Mouse (Mus musculus): ENCODE measurements around the gene Rbmxl2. TPM values are rescaled to one million over a fixed set of nuclear protein-coding genes. Genes with fewer than 3 reads are reported as not detected.

Rbmxl2 gene
- polyA plus RNA-seq, 1 experiment: not detected

DNA sequence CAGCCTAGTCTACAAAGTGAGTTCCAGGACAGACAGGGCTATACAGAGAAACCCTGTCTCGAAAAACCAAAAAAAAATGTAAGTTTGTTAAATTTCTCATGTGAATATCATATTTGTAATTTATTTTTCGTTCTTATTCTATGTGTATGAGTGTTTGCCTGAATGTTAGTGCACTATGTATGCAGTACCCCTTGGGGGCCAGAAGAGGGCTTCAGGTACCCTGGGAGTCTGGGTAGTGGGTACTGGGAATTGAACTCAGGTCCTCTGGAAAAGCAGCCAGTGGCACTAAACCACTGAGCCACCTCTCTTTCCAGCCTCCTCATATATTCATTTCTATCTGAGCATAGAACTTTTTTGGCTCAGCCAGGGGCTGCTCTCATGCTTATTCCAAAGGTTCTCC lies 7.6 kb downstream of the Rbmxl2 start:
- TF ChIP-seq POLR2A (IDR thresholded peaks at IDR 0.05; ENCODE audit: low read depth, low read length) (no peak), CTCF (IDR thresholded peaks at IDR 0.05; ENCODE audit: extremely low read depth, insufficient read depth, insufficient read length, insufficient replicate concordance) (no peak)
- no peak overlapping the region for H3K27ac ChIP-seq (ENCODE audit: insufficient read depth, low read length)
- no peaks in the 10 kb centered on the region for H3K27me3 ChIP-seq (ENCODE audit: control insufficient read depth, insufficient read depth, low read length)
- DNase-seq (ENCODE audit: low read depth in 1 of 2, low spot score in 2 of 2): no peak
- WGBS: 81% methylated on average over 2 of the region's 2 CpGs
- H3K4me3 ChIP-seq (ENCODE audit: extremely low read depth, insufficient read depth, insufficient read length): no peak overlapping the region
- H3K4me1 ChIP-seq (ENCODE audit: control insufficient read depth, insufficient read depth, insufficient read length): no peaks in the 10 kb centered on the region
- no peaks in the 10 kb centered on the region for H3K36me3 ChIP-seq (ENCODE audit: control insufficient read depth, insufficient read depth, low read length)

DNA sequence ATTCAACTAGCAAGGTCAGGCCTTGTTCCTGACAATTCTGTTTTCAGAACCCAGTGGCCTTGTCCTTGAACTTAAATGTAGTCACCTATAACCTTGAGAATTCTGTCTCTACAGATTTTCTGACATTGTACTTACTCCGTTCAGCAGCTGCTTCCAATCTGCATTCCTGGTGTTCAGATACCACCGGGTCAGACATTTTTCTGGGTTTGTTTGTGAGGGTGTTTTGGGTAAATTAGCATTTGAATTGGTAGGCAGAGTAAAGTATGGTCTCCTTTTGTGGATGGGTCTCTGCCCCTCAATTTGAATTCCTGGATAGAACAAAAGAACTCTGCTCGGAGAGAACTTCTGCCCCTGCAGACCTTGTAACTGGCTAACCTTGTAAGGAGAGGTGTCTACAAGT lies 27.6 kb downstream of the Rbmxl2 start:
- no peak for TF ChIP-seq POLR2A (IDR thresholded peaks at IDR 0.05; ENCODE audit: low read depth, low read length)
- TF ChIP-seq CTCF (IDR thresholded peaks at IDR 0.05; ENCODE audit: extremely low read depth, insufficient read depth, insufficient read length, insufficient replicate concordance): no peak
- H3K4me1 ChIP-seq (ENCODE audit: control insufficient read depth, insufficient read depth, insufficient read length): no peaks in the 10 kb centered on the region
- DNase-seq (ENCODE audit: low read depth in 1 of 2, low spot score in 2 of 2): no peak
- no peaks in the 10 kb centered on the region for H3K36me3 ChIP-seq (ENCODE audit: control insufficient read depth, insufficient read depth, low read length)
- WGBS: 68% methylated on average over 3 of the region's 3 CpGs
- H3K27ac ChIP-seq (ENCODE audit: insufficient read depth, low read length): no peak overlapping the region
- no peak overlapping the region for H3K4me3 ChIP-seq (ENCODE audit: extremely low read depth, insufficient read depth, insufficient read length)
- no peaks in the 10 kb centered on the region for H3K27me3 ChIP-seq (ENCODE audit: control insufficient read depth, insufficient read depth, low read length)

DNA sequence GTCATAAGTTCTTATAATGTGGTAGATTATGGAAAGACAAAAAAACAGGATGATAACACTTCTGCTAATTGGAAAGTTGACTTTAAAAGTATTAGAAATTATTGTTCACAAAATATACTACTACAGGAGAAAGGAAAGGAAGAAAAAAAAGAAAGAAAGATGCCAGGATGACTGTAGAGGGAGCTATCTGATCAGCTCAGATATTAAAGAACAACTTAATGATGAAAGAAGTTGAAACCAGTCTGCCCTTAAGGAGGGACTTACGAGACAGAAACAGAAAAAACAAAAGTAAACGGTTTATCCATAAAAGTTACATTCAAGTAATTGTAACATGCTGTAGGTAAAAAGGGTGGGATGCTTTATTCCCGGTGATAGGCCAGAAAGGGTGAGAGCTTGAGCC lies 28.3 kb downstream of the Rbmxl2 start:
- no peak overlapping the region for H3K27ac ChIP-seq (ENCODE audit: insufficient read depth, low read length)
- TF ChIP-seq CTCF (IDR thresholded peaks at IDR 0.05; ENCODE audit: extremely low read depth, insufficient read depth, insufficient read length, insufficient replicate concordance) (no peak), POLR2A (IDR thresholded peaks at IDR 0.05; ENCODE audit: low read depth, low read length) (no peak)

DNA sequence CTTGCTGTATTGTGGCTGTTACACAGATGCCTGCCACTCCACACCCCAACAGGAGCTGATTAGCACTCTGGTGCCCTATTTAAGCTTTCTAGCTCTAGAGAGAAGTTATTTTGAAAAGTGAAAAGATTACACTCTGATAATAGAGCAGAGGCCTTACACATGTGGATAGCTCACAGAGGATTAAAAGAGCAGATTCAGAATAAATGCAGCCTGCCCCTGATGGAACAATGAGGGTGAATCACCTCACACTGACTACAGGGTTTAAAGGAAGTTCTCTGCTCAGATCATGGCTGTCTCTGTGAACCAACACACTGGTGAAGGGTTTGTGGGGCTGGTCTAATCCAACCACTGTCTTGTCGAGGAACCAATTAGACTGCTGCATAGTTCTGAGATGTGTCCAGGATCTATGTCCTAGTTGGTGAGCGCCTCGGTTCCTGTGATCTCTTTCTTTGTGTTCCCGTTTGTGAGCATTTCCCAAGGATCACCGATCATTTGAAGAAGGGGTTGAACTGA lies 32.2 kb downstream of the Rbmxl2 start:
- H3K36me3 ChIP-seq (ENCODE audit: control insufficient read depth, insufficient read depth, low read length): no peaks in the 10 kb centered on the region
- DNase-seq (ENCODE audit: low read depth in 1 of 2, low spot score in 2 of 2): no peak
- WGBS: 89% methylated on average over 5 of the region's 5 CpGs
- TF ChIP-seq CTCF (IDR thresholded peaks at IDR 0.05; ENCODE audit: extremely low read depth, insufficient read depth, insufficient read length, insufficient replicate concordance): no peak
- no peak for TF ChIP-seq POLR2A (IDR thresholded peaks at IDR 0.05; ENCODE audit: low read depth, low read length)
- H3K27ac ChIP-seq (ENCODE audit: insufficient read depth, low read length): no peak overlapping the region
- no peaks in the 10 kb centered on the region for H3K27me3 ChIP-seq (ENCODE audit: control insufficient read depth, insufficient read depth, low read length)
- H3K4me1 ChIP-seq (ENCODE audit: control insufficient read depth, insufficient read depth, insufficient read length): no peaks in the 10 kb centered on the region
- H3K4me3 ChIP-seq (ENCODE audit: extremely low read depth, insufficient read depth, insufficient read length): no peak overlapping the region

More for the DNA sequence above, 28.3 kb downstream of the Rbmxl2 start:
- no peaks in the 10 kb centered on the region for H3K27me3 ChIP-seq (ENCODE audit: control insufficient read depth, insufficient read depth, low read length)
- no peaks in the 10 kb centered on the region for H3K4me1 ChIP-seq (ENCODE audit: control insufficient read depth, insufficient read depth, insufficient read length)
- no peaks in the 10 kb centered on the region for H3K36me3 ChIP-seq (ENCODE audit: control insufficient read depth, insufficient read depth, low read length)
- WGBS: 68% methylated on average over 3 of the region's 3 CpGs
- DNase-seq (ENCODE audit: low read depth in 1 of 2, low spot score in 2 of 2): no peak
- H3K4me3 ChIP-seq (ENCODE audit: extremely low read depth, insufficient read depth, insufficient read length): no peak overlapping the region

DNA sequence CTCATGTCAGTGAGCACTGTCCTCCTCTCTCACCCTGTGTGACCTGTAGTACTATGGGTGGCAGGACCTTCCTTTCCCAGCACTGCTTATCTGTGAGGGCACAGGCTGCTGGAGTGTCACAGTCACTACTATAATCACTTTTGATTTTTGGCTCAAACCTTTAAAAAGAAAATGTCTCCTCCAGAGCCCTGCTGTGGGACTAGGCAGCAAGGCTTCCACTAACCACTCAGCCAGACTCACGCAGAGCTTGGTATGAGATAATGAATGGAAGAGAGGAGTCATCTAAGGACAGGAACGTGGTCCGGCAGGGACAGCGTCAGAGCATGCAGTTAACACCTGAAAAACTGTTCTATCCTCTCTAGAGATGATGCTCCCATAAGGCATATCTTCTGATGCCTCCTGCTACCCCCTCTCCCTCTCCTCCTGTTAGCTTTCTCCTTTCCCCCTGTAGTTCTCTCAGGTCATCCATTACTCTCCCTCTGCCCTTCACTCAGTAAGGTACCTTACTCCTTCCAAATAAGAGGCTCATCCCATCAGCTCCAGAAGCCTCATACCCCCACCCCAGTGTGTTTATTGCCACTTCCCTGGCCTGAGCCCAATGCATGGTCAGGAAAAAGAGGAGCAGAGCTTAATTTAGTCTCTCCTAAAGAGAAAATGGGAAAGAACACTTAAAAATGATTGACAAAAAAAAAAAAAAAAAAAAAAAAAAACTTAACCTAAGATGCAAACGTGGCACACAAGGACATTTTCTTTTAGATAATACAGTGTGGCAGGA lies 41.2 kb downstream of the Rbmxl2 start:
- Histone ChIP-seq H3K36me3 (ENCODE audit: control insufficient read depth, insufficient read depth, low read length) (no peaks in the 10 kb centered on the region), H3K4me1 (ENCODE audit: control insufficient read depth, insufficient read depth, insufficient read length) (no peaks in the 10 kb centered on the region), H3K27me3 (ENCODE audit: control insufficient read depth, insufficient read depth, low read length) (no peaks in the 10 kb centered on the region), H3K27ac (ENCODE audit: insufficient read depth, low read length) (no peak overlapping the region), H3K4me3 (ENCODE audit: extremely low read depth, insufficient read depth, insufficient read length) (no peak overlapping the region)
- no peak for DNase-seq (ENCODE audit: low read depth in 1 of 2, low spot score in 2 of 2)
- 73% methylated on average over 5 of the region's 5 CpGs for WGBS
- TF ChIP-seq POLR2A (IDR thresholded peaks at IDR 0.05; ENCODE audit: low read depth, low read length) (no peak), CTCF (IDR thresholded peaks at IDR 0.05; ENCODE audit: extremely low read depth, insufficient read depth, insufficient read length, insufficient replicate concordance) (no peak)

DNA sequence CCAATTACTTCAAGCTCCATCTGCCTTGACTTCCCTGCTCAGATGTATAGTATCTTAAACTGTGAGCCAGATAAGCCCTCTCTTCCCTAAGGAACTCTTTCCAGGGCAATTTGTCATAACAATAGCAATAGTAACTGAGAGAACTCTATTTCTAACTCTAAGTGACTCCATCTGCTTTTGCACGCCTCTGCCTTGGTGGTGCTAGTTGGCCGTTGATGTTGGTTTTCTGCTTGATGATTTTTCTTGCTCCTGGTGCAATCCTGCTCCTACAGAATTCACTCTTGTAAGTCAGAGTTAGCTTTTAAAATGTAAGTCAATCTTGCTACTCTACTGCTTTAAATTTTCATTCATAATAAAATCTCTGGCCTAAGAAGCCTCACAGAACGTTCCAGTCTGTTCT lies 44.1 kb downstream of the Rbmxl2 start:
- no peaks in the 10 kb centered on the region for H3K27me3 ChIP-seq (ENCODE audit: control insufficient read depth, insufficient read depth, low read length)
- H3K27ac ChIP-seq (ENCODE audit: insufficient read depth, low read length): no peak overlapping the region
- no peaks in the 10 kb centered on the region for H3K4me1 ChIP-seq (ENCODE audit: control insufficient read depth, insufficient read depth, insufficient read length)
- TF ChIP-seq CTCF (IDR thresholded peaks at IDR 0.05; ENCODE audit: extremely low read depth, insufficient read depth, insufficient read length, insufficient replicate concordance): no peak
- TF ChIP-seq POLR2A (IDR thresholded peaks at IDR 0.05; ENCODE audit: low read depth, low read length): no peak
- H3K4me3 ChIP-seq (ENCODE audit: extremely low read depth, insufficient read depth, insufficient read length): no peak overlapping the region
- no peak for DNase-seq (ENCODE audit: low read depth in 1 of 2, low spot score in 2 of 2)
- no peaks in the 10 kb centered on the region for H3K36me3 ChIP-seq (ENCODE audit: control insufficient read depth, insufficient read depth, low read length)
- WGBS: 90% methylated on average over 3 of the region's 3 CpGs

DNA sequence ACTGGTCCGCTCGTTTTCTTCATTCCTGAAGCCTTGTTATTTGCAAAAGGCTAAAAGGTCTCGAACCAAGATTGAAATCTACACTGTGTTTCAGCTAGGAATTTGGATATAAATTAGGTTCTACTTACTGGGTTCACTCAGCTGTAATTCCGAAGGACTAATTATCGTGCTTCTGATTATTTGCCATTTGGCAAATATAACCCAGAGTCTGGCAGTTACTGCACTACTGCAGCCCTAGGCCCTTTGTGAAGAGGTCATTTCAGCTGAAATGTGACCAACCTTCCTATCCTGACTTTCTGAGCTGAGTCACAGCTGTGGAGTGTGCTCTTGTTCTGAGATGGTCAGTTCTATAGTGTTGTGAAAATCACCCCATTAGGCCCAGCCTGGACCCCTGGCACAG lies 50.7 kb downstream of the Rbmxl2 start:
- H3K27ac ChIP-seq (ENCODE audit: insufficient read depth, low read length): no peak overlapping the region
- no peaks in the 10 kb centered on the region for H3K4me1 ChIP-seq (ENCODE audit: control insufficient read depth, insufficient read depth, insufficient read length)
- TF ChIP-seq CTCF (IDR thresholded peaks at IDR 0.05; ENCODE audit: extremely low read depth, insufficient read depth, insufficient read length, insufficient replicate concordance) (no peak), POLR2A (IDR thresholded peaks at IDR 0.05; ENCODE audit: low read depth, low read length) (no peak)
- no peak overlapping the region for H3K4me3 ChIP-seq (ENCODE audit: extremely low read depth, insufficient read depth, insufficient read length)
- no peaks in the 10 kb centered on the region for H3K27me3 ChIP-seq (ENCODE audit: control insufficient read depth, insufficient read depth, low read length)
- DNase-seq (ENCODE audit: low read depth in 1 of 2, low spot score in 2 of 2): no peak
- 84% methylated on average over 5 of the region's 5 CpGs for WGBS
- no peaks in the 10 kb centered on the region for H3K36me3 ChIP-seq (ENCODE audit: control insufficient read depth, insufficient read depth, low read length)

Other genes starting within 250 kb of the Rbmxl2 start
- gene Olfr6, start 245.5 kb upstream of the Rbmxl2 start, polyA plus RNA-seq (2012; rRNA removed): not detected in 2 replicates
- not detected in 2 replicates for gene Olfr711, start 234.0 kb upstream of the Rbmxl2 start, polyA plus RNA-seq (2012; rRNA removed)
- gene Olfr2, start 203.4 kb upstream of the Rbmxl2 start, polyA plus RNA-seq (2012; rRNA removed): not detected in 2 replicates
- not detected in 2 replicates for gene Olfr713, start 178.3 kb upstream of the Rbmxl2 start, polyA plus RNA-seq (2012; rRNA removed)
- not detected in 2 replicates for gene Olfr714, start 138.5 kb upstream of the Rbmxl2 start, polyA plus RNA-seq (2012; rRNA removed)
- not detected in 2 replicates for gene Olfr17, start 116.2 kb upstream of the Rbmxl2 start, polyA plus RNA-seq (2012; rRNA removed)
- not detected in 2 replicates for gene Olfr715b, start 99.1 kb upstream of the Rbmxl2 start, polyA plus RNA-seq (2012; rRNA removed)
- not detected in 2 replicates for gene Olfr715, start 78.4 kb upstream of the Rbmxl2 start, polyA plus RNA-seq (2012; rRNA removed)
- not detected in 2 replicates for gene Olfr716, start 71.1 kb upstream of the Rbmxl2 start, polyA plus RNA-seq (2012; rRNA removed)
- gene Nlrp14, start 42.5 kb upstream of the Rbmxl2 start, polyA plus RNA-seq (2012; rRNA removed): not detected in 2 replicates
- gene Syt9, start 161.3 kb downstream of the Rbmxl2 start, polyA plus RNA-seq (2012; rRNA removed): 0.04 and 0.05 TPM in 2 replicates